Mouse (Mus musculus) CH12.LX (cell line): Measurements from ENCODE around the gene Sema4g. TPM values are rescaled to one million over a fixed set of nuclear protein-coding genes. Genes with fewer than 3 reads are reported as not detected.

ENCODE experiments used
- DNase-seq: peaks from one replicate; pipeline ENCODE4 v3.0.0-alpha.2; 2013; ENCODE audit errors: extremely low read depth
- H3K27ac ChIP-seq: 2 replicates; pipeline ENCODE4 v1.5.1; 2012; ENCODE audit warnings: low read depth, mild to moderate bottlenecking, control low read depth, moderate library complexity; ENCODE audit not compliant: insufficient read depth
- H3K27me3 ChIP-seq: replicated peaks from 2 replicates; pipeline ENCODE3; 2012; ENCODE audit warnings: inconsistent platforms
- H3K36me3 ChIP-seq, 2 experiments: replicated peaks in 1 of 2; 2 replicates each; pipeline versions ENCODE3 to v1.6.1; 2012; ENCODE audit warnings: inconsistent platforms in 1 of 2, low read length in 1 of 2, mild to moderate bottlenecking in 1 of 2, mixed read lengths in 1 of 2, moderate library complexity in 1 of 2; ENCODE audit not compliant: control insufficient read depth in 1 of 2, insufficient read depth in 1 of 2
- H3K4me1 ChIP-seq, 2 experiments: 2 replicates each; pipeline ENCODE4 v1.6.1; 2012; ENCODE audit warnings: inconsistent platforms in 1 of 2, moderate library complexity in 1 of 2; ENCODE audit not compliant: insufficient read depth in 2 of 2, control insufficient read depth in 1 of 2
- H3K4me2 ChIP-seq: 2 replicates; pipeline ENCODE4 v1.6.1; 2012; ENCODE audit warnings: low read depth, mild to moderate bottlenecking, control low read depth; ENCODE audit not compliant: poor library complexity, insufficient read depth, severe bottlenecking
- H3K4me3 ChIP-seq, 3 experiments: fragments of 150-350 bp in 1 of 3; sonication (generic) in 1 of 3; replicated peaks in 1 of 3; 2 replicates each; pipeline versions ENCODE3 to v1.5.1; 2011 to 2012; ENCODE audit warnings: low read depth in 2 of 3, low read length in 2 of 3, mild to moderate bottlenecking in 2 of 3, moderate library complexity in 2 of 3, control low read depth in 1 of 3, improper control_type of control experiment in 1 of 3, inconsistent platforms in 1 of 3, mixed read lengths in 1 of 3; ENCODE audit not compliant: poor library complexity in 1 of 3
- H3K79me2 ChIP-seq: replicated peaks from 2 replicates; pipeline ENCODE4 v1.6.1; 2012; ENCODE audit warnings: mild to moderate bottlenecking, moderate library complexity; ENCODE audit not compliant: control insufficient read depth, poor library complexity, insufficient read depth, severe bottlenecking; ENCODE audit errors: extremely low read depth
- H3K9ac ChIP-seq: 2 replicates; pipeline ENCODE4 v1.6.1; 2012; ENCODE audit warnings: low read depth, mild to moderate bottlenecking, control low read depth, moderate library complexity; ENCODE audit not compliant: insufficient read depth
- H3K9me3 ChIP-seq: replicated peaks from 2 replicates; pipeline ENCODE3; 2012; ENCODE audit warnings: low read length, inconsistent platforms, mixed read lengths
- CHD1 ChIP-seq: IDR thresholded peaks from 2 replicates; pipeline ENCODE4 v1.6.1; 2012; ENCODE audit warnings: low read depth, low read length, improper control_type of control experiment, inconsistent platforms
- CHD2 ChIP-seq: IDR thresholded peaks from 2 replicates; pipeline ENCODE4 v1.6.1; 2011; ENCODE audit warnings: low read length, improper control_type of control experiment
- E2F4 ChIP-seq: IDR thresholded peaks from 2 replicates; pipeline ENCODE4 v1.6.1; 2011; ENCODE audit warnings: low read depth, low read length, improper control_type of control experiment; ENCODE audit not compliant: insufficient replicate concordance
- EP300 ChIP-seq: IDR thresholded peaks from 2 replicates; pipeline ENCODE4 v1.6.1; 2011; ENCODE audit warnings: low read length, improper control_type of control experiment
- ETS1 ChIP-seq: conservative IDR thresholded peaks from 2 replicates; pipeline ENCODE4 v1.6.1; 2012; ENCODE audit warnings: low read depth, mild to moderate bottlenecking, inconsistent platforms, low read length, improper control_type of control experiment, moderate library complexity
- HCFC1 ChIP-seq: IDR thresholded peaks from 2 replicates; pipeline ENCODE4 v1.6.1; 2012; ENCODE audit warnings: low read depth, mild to moderate bottlenecking, inconsistent platforms, low read length, improper control_type of control experiment
- IRF4 ChIP-seq: IDR thresholded peaks from 2 replicates; pipeline ENCODE4 v1.6.1; 2014; ENCODE audit warnings: low read depth, mild to moderate bottlenecking, inconsistent platforms, low read length, improper control_type of control experiment
- MAX ChIP-seq: IDR thresholded peaks from 2 replicates; pipeline ENCODE4 v1.6.1; 2011; ENCODE audit warnings: low read length, improper control_type of control experiment
- POLR2AphosphoS2 ChIP-seq: IDR thresholded peaks from 2 replicates; pipeline ENCODE4 v1.6.1; 2011; ENCODE audit warnings: low read depth, low read length, improper control_type of control experiment
- RCOR1 ChIP-seq: conservative IDR thresholded peaks from 2 replicates; pipeline ENCODE4 v1.6.1; 2012; ENCODE audit warnings: low read depth, mild to moderate bottlenecking, inconsistent platforms, low read length, improper control_type of control experiment
- SIN3A ChIP-seq: IDR thresholded peaks from 2 replicates; pipeline ENCODE4 v1.6.1; 2012; ENCODE audit warnings: low read length, improper control_type of control experiment, inconsistent platforms
- SMC3 ChIP-seq: IDR thresholded peaks from 2 replicates; pipeline ENCODE4 v1.6.1; 2011; ENCODE audit warnings: low read depth, low read length, improper control_type of control experiment
- TBP ChIP-seq: conservative IDR thresholded peaks from 2 replicates; pipeline ENCODE4 v1.6.1; 2011; ENCODE audit warnings: low read depth, low read length, improper control_type of control experiment
- USF1 ChIP-seq: IDR thresholded peaks from 2 replicates; pipeline ENCODE4 v1.6.1; 2014; ENCODE audit warnings: low read depth, mild to moderate bottlenecking, inconsistent platforms, low read length, improper control_type of control experiment
- USF2 ChIP-seq: conservative IDR thresholded peaks from 2 replicates; pipeline ENCODE4 v1.6.1; 2011; ENCODE audit warnings: low read depth, low read length, improper control_type of control experiment
- ZC3H11A ChIP-seq: IDR thresholded peaks from 2 replicates; pipeline ENCODE4 v1.6.1; 2012; ENCODE audit warnings: low read depth, mild to moderate bottlenecking, inconsistent platforms, low read length, improper control_type of control experiment
- ZKSCAN1 ChIP-seq: IDR thresholded peaks from 2 replicates; pipeline ENCODE4 v1.6.1; 2012; ENCODE audit warnings: low read depth, inconsistent platforms, low read length, improper control_type of control experiment, borderline replicate concordance
- ZNF384 ChIP-seq: IDR thresholded peaks from 2 replicates; pipeline ENCODE4 v1.6.1; 2012; ENCODE audit warnings: low read depth, low read length, improper control_type of control experiment, inconsistent platforms
- dilution Hi-C: fragments of 300-500 bp; cut with MboI; formaldehyde crosslinking; loops from 2 replicates; pipeline ENCODE4 v1.14.3; 2020; ENCODE audit warnings: low sequenced_read_pairs; ENCODE audit not compliant: extremely low pct_unique_long_range_greater_than_20kb, extremely low pct_ligation_motif_present
- in situ Hi-C: fragments of 300-500 bp; cut with MboI; formaldehyde crosslinking; loops from 3 replicates; pipeline ENCODE4 v1.14.3; 2019; ENCODE audit warnings: low sequenced_read_pairs, low pct_ligation_motif_present, low pct_unique_long_range_greater_than_20kb, mixed read lengths
- polyA plus RNA-seq: library from polyadenylated mRNA; unstranded; fragments of >175 nt; gene quantifications from 2 replicates; pipeline ENCODE4 v1.2.1, GENCODE M21; 2012; ENCODE audit warnings: low read depth; ENCODE audit not compliant: insufficient read length
- total RNA-seq, 2 experiments: library from RNA; depleted of rRNA; stranded (reverse); fragments of 300-350 nt in 1 of 2; fragments of >200 nt in 1 of 2; gene quantifications; 2 replicates each; pipeline ENCODE4 v1.2.3; 2012 to 2014

Sema4g gene
- total and polyA plus RNA-seq, 3 experiments: 0.71 to 8.4 (median 1.1) TPM

GRCm38 (mm10) chr19:44988321-44988720 lies 580 bp upstream of the Sema4g start:
- no peaks in the 10 kb centered on the region for H3K79me2 ChIP-seq
- H3K27ac ChIP-seq: no peak overlapping the region
- no peak for DNase-seq
- H3K9ac ChIP-seq: no peak overlapping the region
- peaks cover 0 to 46% of the 10 kb centered on the region in 2 experiments for H3K36me3 ChIP-seq
- dilution Hi-C loops: no loop called here
- H3K4me1 ChIP-seq: peaks cover 4 to 23% of the 10 kb centered on the region in 2 experiments; a peak in 3 of 4 replicates
- TF ChIP-seq MAX (no peak), ZKSCAN1 (no peak), E2F4 (no peak), IRF4 (no peak), RCOR1 (no peak), CHD2 (no peak), ZNF384 (no peak), SIN3A (no peak), USF1 (no peak), HCFC1 (no peak), CHD1 (no peak)
- no peak overlapping the region for H3K4me3 ChIP-seq
- H3K27me3 ChIP-seq: no peaks in the 10 kb centered on the region
- H3K4me2 ChIP-seq: no peak overlapping the region
- in situ Hi-C loops: no loop called here
- no peaks in the 10 kb centered on the region for H3K9me3 ChIP-seq

GRCm38 (mm10) chr19:44989567-44990495 lies 930 bp downstream of the Sema4g start:
- no peak for DNase-seq
- Histone ChIP-seq H3K4me1 (peaks cover 4 to 17% of the 10 kb centered on the region in 2 experiments; a peak in 3 of 4 replicates), H3K27me3 (no peaks in the 10 kb centered on the region), H3K36me3 (peaks cover 0 to 43% of the 10 kb centered on the region in 2 experiments), H3K9me3 (no peaks in the 10 kb centered on the region), H3K9ac (no peak overlapping the region), H3K79me2 (no peaks in the 10 kb centered on the region), H3K27ac (no peak overlapping the region), H3K4me2 (no peak overlapping the region), H3K4me3 (no peak overlapping the region)
- in situ Hi-C loops: no loop called here
- TF ChIP-seq EP300 (no peak), TBP (no peak), E2F4 (no peak), USF2 (no peak), POLR2AphosphoS2 (no peak), ETS1 (no peak), CHD1 (no peak), RCOR1 (no peak), SMC3 (no peak), ZC3H11A (no peak)
- dilution Hi-C loops: no loop called here
